Mouse (Mus musculus) midbrain, embryonic 13.5 days (tissue): ENCODE results near the gene Rbms1. TPM values are rescaled to one million over a fixed set of nuclear protein-coding genes. Genes with fewer than 3 reads are reported as not detected.

ENCODE experiments used
- ATAC-seq: fragments of 200-750 bp; cut with Nextera tagmentation; 2 replicates; pipeline ENCODE4 v1.8.0; 2017; ENCODE audit warnings: mild to moderate bottlenecking, moderate TSS enrichment, moderate library complexity
- H3K27ac ChIP-seq: fragments of 300-500 bp; sonication (generic); 2 replicates; pipeline ENCODE4 v1.5.1; 2015; ENCODE audit warnings: inconsistent platforms, mild to moderate bottlenecking, moderate library complexity
- H3K27me3 ChIP-seq: fragments of 300-500 bp; sonication (generic); 2 replicates; pipeline ENCODE4 v1.6.1; 2015; ENCODE audit warnings: mild to moderate bottlenecking, inconsistent platforms
- H3K36me3 ChIP-seq: fragments of 300-500 bp; sonication (generic); 2 replicates; pipeline ENCODE4 v1.6.1; 2015; ENCODE audit warnings: mild to moderate bottlenecking, inconsistent platforms
- H3K4me1 ChIP-seq: fragments of 300-500 bp; sonication (generic); replicated peaks from 2 replicates; pipeline ENCODE4 v1.6.1; 2015; ENCODE audit warnings: inconsistent platforms
- H3K4me2 ChIP-seq: fragments of 300-500 bp; sonication (generic); replicated peaks from 2 replicates; pipeline ENCODE4 v1.6.1; 2015; ENCODE audit warnings: moderate library complexity, mild to moderate bottlenecking, inconsistent platforms
- H3K4me3 ChIP-seq: fragments of 300-500 bp; sonication (generic); replicated peaks from 2 replicates; pipeline ENCODE4 v1.5.1; 2015; ENCODE audit warnings: mild to moderate bottlenecking, inconsistent platforms
- H3K9ac ChIP-seq: fragments of 300-500 bp; sonication (generic); replicated peaks from 2 replicates; pipeline ENCODE4 v1.6.1; 2015; ENCODE audit warnings: mild to moderate bottlenecking, inconsistent platforms
- H3K9me3 ChIP-seq: fragments of 300-500 bp; sonication (generic); 2 replicates; pipeline ENCODE4 v1.6.1; 2016; ENCODE audit warnings: mild to moderate bottlenecking, inconsistent platforms
- WGBS: fragments of 180-500 bp; shearing (Covaris S2); methylation state at CpG from one replicate; pipeline ENCODE4 v1.1.7; 2015; 5-methylcytosine and 5-hydroxymethylcytosine counted together
- polyA plus RNA-seq: library from polyadenylated mRNA; unstranded; fragments of >200 nt; fragmentation: Nextera tagmentation; extraction: Ambion mirVana; gene quantifications from 2 replicates; pipeline ENCODE4 v1.2.1, GENCODE M21; 2015

Rbms1 gene
- polyA plus RNA-seq, 1 experiment from 2014 or later: 32.0 TPM

- no peaks in the 10 kb centered on the region for H3K36me3 ChIP-seq
- no peak overlapping the region for H3K4me3 ChIP-seq
- no peak for ATAC-seq
- H3K9me3 ChIP-seq: no peaks in the 10 kb centered on the region
- peaks cover 56% of the 10 kb centered on the region for H3K4me1 ChIP-seq
- H3K27me3 ChIP-seq: peaks cover 72% of the 10 kb centered on the region
- no peak overlapping the region for H3K4me2 ChIP-seq
- no peak overlapping the region for H3K9ac ChIP-seq
- no peak overlapping the region for H3K27ac ChIP-seq
- 74% methylated on average over 17 of the region's 17 CpGs for WGBS
Measured at GRCm38 (mm10) chr2:60798767-60799529, 164.0 kb downstream of the Rbms1 start.

- ATAC-seq: peak; percentile 84
- H3K27ac ChIP-seq: peak overlapping the region; percentile 53; the same call in 1 of the 2 replicates
- H3K36me3 ChIP-seq: no peaks in the 10 kb centered on the region
- H3K9me3 ChIP-seq: no peaks in the 10 kb centered on the region
- H3K9ac ChIP-seq: no peak overlapping the region
- peaks cover 72% of the 10 kb centered on the region for H3K27me3 ChIP-seq
- no peak overlapping the region for H3K4me3 ChIP-seq
- peaks cover 51% of the 10 kb centered on the region for H3K4me1 ChIP-seq
- WGBS: 25% methylated on average over 17 of the region's 17 CpGs
- H3K4me2 ChIP-seq: peak overlapping the region; percentile 29
Measured at GRCm38 (mm10) chr2:60796969-60797669, 165.9 kb downstream of the Rbms1 start.

GRCm38 (mm10) chr2:60796616-60796968, 166.4 kb downstream of the Rbms1 start:
- Histone ChIP-seq H3K9me3 (no peaks in the 10 kb centered on the region), H3K36me3 (no peaks in the 10 kb centered on the region), H3K4me2 (peak overlapping the region; percentile 29), H3K27ac (peak overlapping the region; percentile 53), H3K27me3 (peaks cover 76% of the 10 kb centered on the region), H3K4me3 (no peak overlapping the region), H3K9ac (no peak overlapping the region), H3K4me1 (peaks cover 46% of the 10 kb centered on the region)
- 7% methylated on average over 2 of the region's 2 CpGs for WGBS
- ATAC-seq: peak; percentile 89

GRCm38 (mm10) chr2:60795861-60796260, 167.1 kb downstream of the Rbms1 start:
- H3K9ac ChIP-seq: no peak overlapping the region
- 47% methylated on average over 9 of the region's 9 CpGs for WGBS
- H3K4me1 ChIP-seq: peaks cover 39% of the 10 kb centered on the region
- no peaks in the 10 kb centered on the region for H3K9me3 ChIP-seq
- no peak for ATAC-seq
- no peaks in the 10 kb centered on the region for H3K36me3 ChIP-seq
- no peak overlapping the region for H3K4me2 ChIP-seq
- H3K4me3 ChIP-seq: no peak overlapping the region
- peaks cover 77% of the 10 kb centered on the region for H3K27me3 ChIP-seq
- peak overlapping the region; percentile 53; the same call in 1 of the 2 replicates for H3K27ac ChIP-seq

GRCm38 (mm10) chr2:60792506-60792905, 170.5 kb downstream of the Rbms1 start:
- Histone ChIP-seq H3K9ac (no peak overlapping the region), H3K4me1 (peaks cover 30% of the 10 kb centered on the region), H3K36me3 (no peaks in the 10 kb centered on the region), H3K4me3 (no peak overlapping the region), H3K4me2 (no peak overlapping the region), H3K27ac (no peak overlapping the region), H3K9me3 (no peaks in the 10 kb centered on the region), H3K27me3 (peaks cover 66% of the 10 kb centered on the region)
- 62% methylated on average over 4 of the region's 4 CpGs for WGBS
- no peak for ATAC-seq

GRCm38 (mm10) chr2:60789126-60789525, 173.9 kb downstream of the Rbms1 start:
- Histone ChIP-seq H3K27ac (no peak overlapping the region), H3K36me3 (no peaks in the 10 kb centered on the region), H3K27me3 (peaks cover 83% of the 10 kb centered on the region), H3K4me3 (no peak overlapping the region), H3K4me2 (no peak overlapping the region), H3K9ac (no peak overlapping the region), H3K4me1 (peaks cover 10% of the 10 kb centered on the region), H3K9me3 (no peaks in the 10 kb centered on the region)
- no peak for ATAC-seq
- WGBS: 60% methylated on average over 3 of the region's 3 CpGs

GRCm38 (mm10) chr2:60788173-60788908, 174.7 kb downstream of the Rbms1 start:
- no peaks in the 10 kb centered on the region for H3K9me3 ChIP-seq
- peaks cover 10% of the 10 kb centered on the region for H3K4me1 ChIP-seq
- WGBS: 12% methylated on average over 6 of the region's 6 CpGs
- H3K36me3 ChIP-seq: no peaks in the 10 kb centered on the region
- no peak overlapping the region for H3K27ac ChIP-seq
- no peak overlapping the region for H3K9ac ChIP-seq
- no peak overlapping the region for H3K4me3 ChIP-seq
- H3K27me3 ChIP-seq: peaks cover 81% of the 10 kb centered on the region
- H3K4me2 ChIP-seq: no peak overlapping the region
- peak; percentile 93 for ATAC-seq

GRCm38 (mm10) chr2:60787088-60787487, 175.9 kb downstream of the Rbms1 start:
- Histone ChIP-seq H3K27ac (no peak overlapping the region), H3K4me1 (peaks cover 10% of the 10 kb centered on the region), H3K4me2 (no peak overlapping the region), H3K4me3 (no peak overlapping the region), H3K36me3 (no peaks in the 10 kb centered on the region), H3K9ac (no peak overlapping the region), H3K27me3 (peaks cover 82% of the 10 kb centered on the region), H3K9me3 (no peaks in the 10 kb centered on the region)
- ATAC-seq: no peak
- WGBS: 92% methylated on average over 5 of the region's 5 CpGs

- 72% methylated on average over 10 of the region's 10 CpGs for WGBS
- H3K27ac ChIP-seq: no peak overlapping the region
- H3K27me3 ChIP-seq: peaks cover 82% of the 10 kb centered on the region
Measured at GRCm38 (mm10) chr2:60786289-60786688, 176.7 kb downstream of the Rbms1 start.

GRCm38 (mm10) chr2:60774501-60774900, 188.5 kb downstream of the Rbms1 start:
- Histone ChIP-seq H3K9ac (no peak overlapping the region), H3K4me3 (no peak overlapping the region), H3K36me3 (peaks cover 19% of the 10 kb centered on the region), H3K27me3 (0 out of 2 replicates have a peak, but pooled peaks cover 5% of the 10 kb centered on the region), H3K4me2 (no peak overlapping the region), H3K27ac (no peak overlapping the region), H3K9me3 (0 out of 2 replicates have a peak, but pooled peaks cover 8% of the 10 kb centered on the region), H3K4me1 (no peaks in the 10 kb centered on the region)
- no peak for ATAC-seq
- 31% methylated on average over 3 of the region's 3 CpGs for WGBS

More at GRCm38 (mm10) chr2:60786289-60786688, 176.7 kb downstream of the Rbms1 start:
- no peaks in the 10 kb centered on the region for H3K36me3 ChIP-seq
- no peak overlapping the region for H3K9ac ChIP-seq
- no peak overlapping the region for H3K4me3 ChIP-seq
- H3K9me3 ChIP-seq: no peaks in the 10 kb centered on the region
- ATAC-seq: no peak
- peaks cover 10% of the 10 kb centered on the region for H3K4me1 ChIP-seq
- no peak overlapping the region for H3K4me2 ChIP-seq

- peaks cover 18% of the 10 kb centered on the region for H3K36me3 ChIP-seq
- H3K4me1 ChIP-seq: no peaks in the 10 kb centered on the region
- H3K4me2 ChIP-seq: no peak overlapping the region
- no peak for ATAC-seq
- 89% methylated on average over 5 of the region's 5 CpGs for WGBS
- H3K27me3 ChIP-seq: 0 out of 2 replicates have a peak, but pooled peaks cover 8% of the 10 kb centered on the region
- H3K9ac ChIP-seq: no peak overlapping the region
- H3K9me3 ChIP-seq: 0 out of 2 replicates have a peak, but pooled peaks cover 8% of the 10 kb centered on the region
- H3K4me3 ChIP-seq: no peak overlapping the region
- no peak overlapping the region for H3K27ac ChIP-seq
Measured at GRCm38 (mm10) chr2:60773592-60773991, 189.4 kb downstream of the Rbms1 start.

- Histone ChIP-seq H3K4me2 (no peak overlapping the region), H3K27me3 (0 out of 2 replicates have a peak, but pooled peaks cover 6% of the 10 kb centered on the region), H3K9ac (no peak overlapping the region), H3K27ac (no peak overlapping the region), H3K4me1 (no peaks in the 10 kb centered on the region), H3K9me3 (0 out of 2 replicates have a peak, but pooled peaks cover 6% of the 10 kb centered on the region), H3K4me3 (no peak overlapping the region), H3K36me3 (peaks cover 11% of the 10 kb centered on the region)
- WGBS: 76% methylated on average over 8 of the region's 8 CpGs
- ATAC-seq: no peak
Measured at GRCm38 (mm10) chr2:60766420-60766819, 196.6 kb downstream of the Rbms1 start.
